Mouse (Mus musculus): ENCODE measurements around the gene Galns. TPM values are rescaled to one million over a fixed set of nuclear protein-coding genes. Genes with fewer than 3 reads are reported as not detected.

Galns gene
- polyA plus RNA-seq, 1 experiment = 40.6 TPM

DNA sequence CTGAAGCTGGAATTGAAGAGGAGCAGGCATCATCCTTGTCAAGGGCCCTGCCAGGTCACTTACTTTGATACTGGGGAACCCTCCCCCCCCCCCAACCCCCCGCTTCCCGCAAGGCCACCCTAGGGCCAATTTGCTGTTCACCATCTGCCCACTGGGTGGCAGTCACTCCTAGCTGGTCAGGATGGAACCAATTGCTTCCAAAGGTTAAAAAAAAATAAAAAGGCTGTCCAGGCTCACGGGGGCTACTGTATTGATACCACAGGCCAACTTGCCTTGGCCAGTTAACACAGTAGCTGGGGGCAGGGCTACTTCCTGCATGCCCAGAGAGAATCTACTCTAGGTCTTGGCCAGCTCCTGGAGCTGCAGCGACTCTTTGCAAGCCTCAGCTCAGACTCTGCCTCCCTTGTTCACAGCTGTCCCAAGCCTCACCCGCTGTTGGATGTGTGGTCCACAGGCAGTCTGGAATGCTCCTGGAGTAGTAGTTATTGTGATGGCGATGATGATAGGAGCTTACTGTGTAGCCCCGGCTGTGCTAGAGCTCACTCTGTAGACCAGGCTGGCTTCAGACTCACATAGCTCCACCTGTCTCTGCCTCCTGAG, 6.8 kb upstream of the Galns start:
- whole genome bisulfite sequencing = 46% methylated on average over 5 of the region's 7 CpGs
- TF ChIP-seq POLR2A (IDR thresholded peaks at IDR 0.05; ENCODE audit: borderline replicate concordance, control insufficient read depth, low read depth, low read length) (no peak), CTCF (IDR thresholded peaks at IDR 0.05; ENCODE audit: control insufficient read depth, insufficient read depth, low read length) (peak; percentile 79)

GRCm38 (mm10) chr8:122616181-122616905, 5.1 kb upstream of the Galns start:
- WGBS = 69% methylated on average over 9 of the region's 9 CpGs
- H3K4me3 ChIP-seq (replicated peaks; ENCODE audit: control insufficient read depth, low read depth, low read length) = no peak overlapping the region
- no peak for TF ChIP-seq CTCF (IDR thresholded peaks at IDR 0.05; ENCODE audit: control insufficient read depth, insufficient read depth, low read length)
- no peak for TF ChIP-seq POLR2A (IDR thresholded peaks at IDR 0.05; ENCODE audit: borderline replicate concordance, control insufficient read depth, low read depth, low read length)
- H3K27ac ChIP-seq (ENCODE audit: control insufficient read depth, insufficient read depth, low read depth, low read length, poor library complexity) = no peak overlapping the region
- H3K4me1 ChIP-seq (ENCODE audit: control insufficient read depth, insufficient read depth, low read length) = peaks cover 5% of the 10 kb centered on the region

More for the DNA sequence above, 6.8 kb upstream of the Galns start:
- Histone ChIP-seq H3K4me1 (ENCODE audit: control insufficient read depth, insufficient read depth, low read length) (no peaks in the 10 kb centered on the region; the same call in 1 of the 2 replicates), H3K4me3 (replicated peaks; ENCODE audit: control insufficient read depth, low read depth, low read length) (no peak overlapping the region), H3K27ac (ENCODE audit: control insufficient read depth, insufficient read depth, low read depth, low read length, poor library complexity) (0 out of 2 replicates have a peak overlapping the region, but pooled peaks have one; percentile 1)

DNA sequence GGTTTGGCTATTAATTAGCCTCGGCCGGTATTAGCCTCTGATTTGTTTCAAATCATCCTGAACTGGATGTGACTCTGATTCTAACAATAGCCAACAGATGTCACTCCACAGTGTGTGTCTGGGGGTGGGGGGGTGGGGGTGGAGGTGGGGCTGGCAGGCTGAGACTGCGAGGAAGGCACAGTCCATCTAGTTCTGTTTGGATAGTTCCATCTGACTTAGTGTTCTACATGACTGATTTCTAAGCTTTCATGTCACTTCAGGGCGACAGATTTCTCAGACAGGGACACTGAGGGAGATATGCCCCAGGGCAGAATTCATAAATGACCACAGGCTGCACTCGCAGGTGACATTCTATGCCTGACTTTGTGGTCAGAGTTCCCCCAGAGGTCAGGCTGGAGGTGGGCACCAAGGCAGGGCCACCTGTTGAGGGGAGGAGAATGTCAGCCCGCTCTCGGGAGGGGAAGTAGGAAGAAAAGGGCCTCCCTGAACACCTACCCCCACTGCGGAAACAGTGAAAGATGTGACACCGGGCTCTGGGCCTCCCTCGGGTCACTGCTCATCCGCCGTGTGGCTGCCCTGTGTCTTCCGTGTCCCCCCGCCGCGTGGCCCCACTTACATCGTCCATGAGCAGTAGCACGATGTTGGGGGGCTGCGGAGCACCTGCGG, 518 bp downstream of the Galns start:
- H3K27ac ChIP-seq (ENCODE audit: control insufficient read depth, insufficient read depth, low read depth, low read length, poor library complexity) = peak overlapping the region; percentile 97
- WGBS = 3% methylated on average over 20 of the region's 20 CpGs

DNA sequence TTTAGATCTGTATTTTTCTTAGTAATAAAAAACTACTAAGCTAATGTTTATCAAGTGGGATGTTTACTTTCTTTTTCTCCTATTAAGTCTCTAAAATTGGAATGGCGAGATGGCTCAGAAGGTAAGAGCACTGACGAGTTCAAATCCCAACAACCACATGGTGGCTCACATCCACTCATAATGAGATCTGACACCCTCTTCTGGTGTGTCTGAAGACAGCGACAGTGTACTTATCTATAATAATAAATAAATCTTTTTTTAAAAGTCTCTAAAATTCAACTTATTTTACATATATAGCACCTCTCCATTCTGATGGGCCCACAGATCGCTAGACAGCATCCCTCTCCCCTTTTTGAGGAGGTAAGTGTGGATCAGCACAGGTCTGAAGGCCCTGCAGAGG, 1.1 kb downstream of the Galns start:
- Histone ChIP-seq H3K27ac (ENCODE audit: control insufficient read depth, insufficient read depth, low read depth, low read length, poor library complexity) (no peak overlapping the region), H3K4me3 (replicated peaks; ENCODE audit: control insufficient read depth, low read depth, low read length) (peak overlapping the region; percentile 30), H3K4me1 (ENCODE audit: control insufficient read depth, insufficient read depth, low read length) (peaks cover 6% of the 10 kb centered on the region)
- WGBS = 59% methylated on average over 4 of the region's 4 CpGs
- TF ChIP-seq CTCF (IDR thresholded peaks at IDR 0.05; ENCODE audit: control insufficient read depth, insufficient read depth, low read length) (no peak), POLR2A (IDR thresholded peaks at IDR 0.05; ENCODE audit: borderline replicate concordance, control insufficient read depth, low read depth, low read length) (no peak)

More for the DNA sequence above, 518 bp downstream of the Galns start:
- H3K4me1 ChIP-seq (ENCODE audit: control insufficient read depth, insufficient read depth, low read length) = peaks cover 6% of the 10 kb centered on the region
- TF ChIP-seq CTCF (IDR thresholded peaks at IDR 0.05; ENCODE audit: control insufficient read depth, insufficient read depth, low read length) = no peak
- TF ChIP-seq POLR2A (IDR thresholded peaks at IDR 0.05; ENCODE audit: borderline replicate concordance, control insufficient read depth, low read depth, low read length) = no peak
- peak overlapping the region; percentile 87 for H3K4me3 ChIP-seq (replicated peaks; ENCODE audit: control insufficient read depth, low read depth, low read length)

- TF ChIP-seq POLR2A (IDR thresholded peaks at IDR 0.05; ENCODE audit: borderline replicate concordance, control insufficient read depth, low read depth, low read length) (no peak), CTCF (IDR thresholded peaks at IDR 0.05; ENCODE audit: control insufficient read depth, insufficient read depth, low read length) (no peak)
- WGBS = 68% methylated on average over 11 of the region's 12 CpGs
Observed at GRCm38 (mm10) chr8:122606810-122607209, 4.5 kb downstream of the Galns start.

GRCm38 (mm10) chr8:122605367-122605766, 5.9 kb downstream of the Galns start:
- H3K4me1 ChIP-seq (ENCODE audit: control insufficient read depth, insufficient read depth, low read length) = peaks cover 1% of the 10 kb centered on the region; the same call in 1 of the 2 replicates

More at GRCm38 (mm10) chr8:122606810-122607209, 4.5 kb downstream of the Galns start:
- H3K27ac ChIP-seq (ENCODE audit: control insufficient read depth, insufficient read depth, low read depth, low read length, poor library complexity) = no peak overlapping the region
- peaks cover 1% of the 10 kb centered on the region; the same call in 1 of the 2 replicates for H3K4me1 ChIP-seq (ENCODE audit: control insufficient read depth, insufficient read depth, low read length)
- no peak overlapping the region for H3K4me3 ChIP-seq (replicated peaks; ENCODE audit: control insufficient read depth, low read depth, low read length)

GRCm38 (mm10) chr8:122604640-122605039, 6.6 kb downstream of the Galns start:
- TF ChIP-seq POLR2A (IDR thresholded peaks at IDR 0.05; ENCODE audit: borderline replicate concordance, control insufficient read depth, low read depth, low read length) (no peak), CTCF (IDR thresholded peaks at IDR 0.05; ENCODE audit: control insufficient read depth, insufficient read depth, low read length) (no peak)
- no peak overlapping the region for H3K4me3 ChIP-seq (replicated peaks; ENCODE audit: control insufficient read depth, low read depth, low read length)
- 29% methylated on average over 1 of the region's 1 CpGs for WGBS
- peaks cover 1% of the 10 kb centered on the region; the same call in 1 of the 2 replicates for H3K4me1 ChIP-seq (ENCODE audit: control insufficient read depth, insufficient read depth, low read length)
- peak overlapping the region; percentile 42; the same call in 1 of the 2 replicates for H3K27ac ChIP-seq (ENCODE audit: control insufficient read depth, insufficient read depth, low read depth, low read length, poor library complexity)

More at GRCm38 (mm10) chr8:122605367-122605766, 5.9 kb downstream of the Galns start:
- whole genome bisulfite sequencing = 52% methylated on average over 4 of the region's 4 CpGs
- H3K4me3 ChIP-seq (replicated peaks; ENCODE audit: control insufficient read depth, low read depth, low read length) = no peak overlapping the region
- H3K27ac ChIP-seq (ENCODE audit: control insufficient read depth, insufficient read depth, low read depth, low read length, poor library complexity) = peak overlapping the region; percentile 42
- TF ChIP-seq POLR2A (IDR thresholded peaks at IDR 0.05; ENCODE audit: borderline replicate concordance, control insufficient read depth, low read depth, low read length) (no peak), CTCF (IDR thresholded peaks at IDR 0.05; ENCODE audit: control insufficient read depth, insufficient read depth, low read length) (no peak)

GRCm38 (mm10) chr8:122600666-122601065, 10.6 kb downstream of the Galns start:
- Histone ChIP-seq H3K27ac (ENCODE audit: control insufficient read depth, insufficient read depth, low read depth, low read length, poor library complexity) (no peak overlapping the region), H3K4me1 (ENCODE audit: control insufficient read depth, insufficient read depth, low read length) (no peaks in the 10 kb centered on the region; the same call in 1 of the 2 replicates), H3K4me3 (replicated peaks; ENCODE audit: control insufficient read depth, low read depth, low read length) (no peak overlapping the region)
- TF ChIP-seq CTCF (IDR thresholded peaks at IDR 0.05; ENCODE audit: control insufficient read depth, insufficient read depth, low read length) (no peak), POLR2A (IDR thresholded peaks at IDR 0.05; ENCODE audit: borderline replicate concordance, control insufficient read depth, low read depth, low read length) (no peak)
- 92% methylated on average over 9 of the region's 9 CpGs for whole genome bisulfite sequencing
